Mouse (Mus musculus) midbrain, embryonic 10.5 days (tissue): ENCODE results near the gene Gstm3. TPM values are rescaled to one million over a fixed set of nuclear protein-coding genes. Genes with fewer than 3 reads are reported as not detected.

Experiments used
- DNase-seq: peaks from one replicate; pipeline ENCODE4 v3.0.0-alpha.2; 2017; ENCODE audit warnings: low spot score
- H3K27ac ChIP-seq: fragments of 300-500 bp; sonication (generic); replicated peaks from 2 replicates; pipeline ENCODE4 v1.5.1; 2016; ENCODE audit warnings: mild to moderate bottlenecking
- H3K27me3 ChIP-seq: fragments of 300-500 bp; sonication (generic); 2 replicates; pipeline ENCODE4 v1.6.1; 2016; ENCODE audit warnings: low read depth, mild to moderate bottlenecking; ENCODE audit not compliant: poor library complexity, severe bottlenecking
- H3K36me3 ChIP-seq: fragments of 300-500 bp; sonication (generic); 2 replicates; pipeline ENCODE4 v1.6.1; 2016; ENCODE audit warnings: mild to moderate bottlenecking, moderate library complexity
- H3K4me1 ChIP-seq: fragments of 300-500 bp; sonication (generic); 2 replicates; pipeline ENCODE4 v1.6.1; 2016
- H3K4me3 ChIP-seq: fragments of 300-500 bp; sonication (generic); 2 replicates; pipeline ENCODE4 v1.5.1; 2016; ENCODE audit warnings: mild to moderate bottlenecking, moderate library complexity
- H3K9me3 ChIP-seq: fragments of 300-500 bp; sonication (generic); replicated peaks from 2 replicates; pipeline ENCODE4 v1.6.1; 2016; ENCODE audit warnings: mild to moderate bottlenecking
- WGBS: fragments of 180-500 bp; shearing (Covaris S2); methylation state at CpG from one replicate; pipeline ENCODE4 v1.1.7; 2016; 5-methylcytosine and 5-hydroxymethylcytosine counted together
- polyA plus RNA-seq: library from polyadenylated mRNA; unstranded; fragments of >200 nt; fragmentation: Nextera tagmentation; extraction: Ambion mirVana; gene quantifications from 2 replicates; pipeline ENCODE4 v1.2.1, GENCODE M21; 2016

Gstm3 gene
- polyA plus RNA-seq, 1 experiment from 2014 or later: not detected

DNA sequence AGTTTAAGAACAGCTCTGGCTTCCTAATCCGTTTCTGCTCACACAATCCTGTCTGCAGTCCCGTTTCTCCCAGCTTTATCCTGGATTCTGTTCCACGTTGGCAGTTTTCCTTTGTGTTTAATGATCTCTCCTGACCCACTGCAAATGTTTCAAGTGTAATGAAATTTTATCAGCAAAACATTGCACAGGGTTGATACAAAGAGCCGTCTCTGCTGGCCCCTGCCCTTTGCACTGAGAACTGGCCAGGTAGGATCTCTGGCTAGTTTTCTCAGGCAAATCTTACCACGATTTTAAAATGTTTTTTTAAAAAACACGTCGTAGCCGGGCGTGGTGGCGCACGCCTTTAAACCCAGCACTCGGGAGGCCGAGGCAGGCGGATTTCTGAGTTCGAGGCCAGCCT lies 52.4 kb downstream of the Gstm3 start:
- Histone ChIP-seq H3K9me3 (no peaks in the 10 kb centered on the region), H3K27ac (no peak overlapping the region), H3K4me3 (no peak overlapping the region), H3K27me3 (no peaks in the 10 kb centered on the region), H3K36me3 (no peaks in the 10 kb centered on the region), H3K4me1 (no peaks in the 10 kb centered on the region)
- no peak for DNase-seq
- WGBS: 83% methylated on average over 15 of the region's 15 CpGs

Other genes starting within 250 kb of the Gstm3 start
- gene Csf1, start 208.8 kb downstream of the Gstm3 start, polyA plus RNA-seq: 6.5 and 7.7 TPM in 2 replicates
- gene Eps8l3, start 92.1 kb downstream of the Gstm3 start, polyA plus RNA-seq: not detected in 2 replicates
- gene Gstm5, start 73.5 kb downstream of the Gstm3 start, polyA plus RNA-seq: 240 and 243 TPM in 2 replicates
- gene Gstm7, start 37.5 kb downstream of the Gstm3 start, polyA plus RNA-seq: 20.6 and 39.5 TPM in 2 replicates
- gene Gstm6, start 25.5 kb downstream of the Gstm3 start, polyA plus RNA-seq: 13.1 and 13.4 TPM in 2 replicates
- 11.6 and 12.6 TPM in 2 replicates for gene Gstm2, start 17.2 kb upstream of the Gstm3 start, polyA plus RNA-seq
- 34.1 and 35.0 TPM in 2 replicates for gene Gstm1, start 48.7 kb upstream of the Gstm3 start, polyA plus RNA-seq
- 12.4 and 14.1 TPM in 2 replicates for gene Gstm4, start 75.6 kb upstream of the Gstm3 start, polyA plus RNA-seq
- 60.0 and 63.8 TPM in 2 replicates for gene Ampd2, start 117.4 kb upstream of the Gstm3 start, polyA plus RNA-seq
- 0.72 and 1.5 TPM in 2 replicates for gene Gnat2, start 123.5 kb upstream of the Gstm3 start, polyA plus RNA-seq
- gene Gnai3, start 176.9 kb upstream of the Gstm3 start, polyA plus RNA-seq: 204 and 211 TPM in 2 replicates
- 0.33 and 0.41 TPM in 2 replicates for gene Gpr61, start 185.6 kb upstream of the Gstm3 start, polyA plus RNA-seq
- 4.1 and 4.5 TPM in 2 replicates for gene Amigo1, start 217.1 kb upstream of the Gstm3 start, polyA plus RNA-seq
- gene Cyb561d1, start 231.9 kb upstream of the Gstm3 start, polyA plus RNA-seq: 4.9 and 5.0 TPM in 2 replicates
- 18.1 and 23.5 TPM in 2 replicates for gene Atxn7l2, start 241.7 kb upstream of the Gstm3 start, polyA plus RNA-seq